Mouse (Mus musculus) hindbrain, embryonic 15.5 days (tissue): ENCODE data around the gene Adamts20. TPM values are rescaled to one million over a fixed set of nuclear protein-coding genes. Genes with fewer than 3 reads are reported as not detected.

Experiments
- ATAC-seq: fragments of 200-750 bp; cut with Nextera tagmentation; 2 replicates; pipeline ENCODE4 v1.8.0; 2017; ENCODE audit warnings: low read depth, moderate number of reproducible peaks, moderate TSS enrichment; ENCODE audit not compliant: low FRiP score
- H3K27ac ChIP-seq: fragments of 300-500 bp; sonication (generic); replicated peaks from 2 replicates; pipeline ENCODE4 v1.5.1; 2015; ENCODE audit warnings: mild to moderate bottlenecking, inconsistent platforms
- H3K27me3 ChIP-seq: fragments of 300-500 bp; sonication (generic); 2 replicates; pipeline ENCODE4 v1.6.1; 2015; ENCODE audit warnings: control low read depth, inconsistent platforms
- H3K36me3 ChIP-seq: fragments of 300-500 bp; sonication (generic); 2 replicates; pipeline ENCODE4 v1.6.1; 2015; ENCODE audit warnings: control low read depth, inconsistent platforms
- H3K4me1 ChIP-seq: fragments of 300-500 bp; sonication (generic); replicated peaks from 2 replicates; pipeline ENCODE4 v1.6.1; 2015; ENCODE audit warnings: control low read depth, inconsistent platforms
- H3K4me2 ChIP-seq: fragments of 300-500 bp; sonication (generic); 2 replicates; pipeline ENCODE4 v1.6.1; 2015; ENCODE audit warnings: moderate library complexity, mild to moderate bottlenecking, inconsistent platforms
- H3K4me3 ChIP-seq: fragments of 300-500 bp; sonication (generic); 2 replicates; pipeline ENCODE4 v1.5.1; 2015; ENCODE audit warnings: mild to moderate bottlenecking, inconsistent platforms
- H3K9ac ChIP-seq: fragments of 300-500 bp; sonication (generic); 2 replicates; pipeline ENCODE4 v1.6.1; 2015; ENCODE audit warnings: inconsistent platforms
- H3K9me3 ChIP-seq: fragments of 300-500 bp; sonication (generic); 2 replicates; pipeline ENCODE4 v1.6.1; 2016; ENCODE audit warnings: control low read depth, inconsistent platforms
- WGBS: fragments of 180-500 bp; shearing (Covaris S2); methylation state at CpG from one replicate; pipeline ENCODE4 v1.1.7; 2015; 5-methylcytosine and 5-hydroxymethylcytosine counted together
- polyA plus RNA-seq: library from polyadenylated mRNA; unstranded; fragments of >200 nt; fragmentation: Nextera tagmentation; extraction: Ambion mirVana; gene quantifications from 2 replicates; pipeline ENCODE4 v1.2.1, GENCODE M21; 2015

The Adamts20 gene
- polyA plus RNA-seq, 1 experiment from 2014 or later, result 4.4 TPM

DNA sequence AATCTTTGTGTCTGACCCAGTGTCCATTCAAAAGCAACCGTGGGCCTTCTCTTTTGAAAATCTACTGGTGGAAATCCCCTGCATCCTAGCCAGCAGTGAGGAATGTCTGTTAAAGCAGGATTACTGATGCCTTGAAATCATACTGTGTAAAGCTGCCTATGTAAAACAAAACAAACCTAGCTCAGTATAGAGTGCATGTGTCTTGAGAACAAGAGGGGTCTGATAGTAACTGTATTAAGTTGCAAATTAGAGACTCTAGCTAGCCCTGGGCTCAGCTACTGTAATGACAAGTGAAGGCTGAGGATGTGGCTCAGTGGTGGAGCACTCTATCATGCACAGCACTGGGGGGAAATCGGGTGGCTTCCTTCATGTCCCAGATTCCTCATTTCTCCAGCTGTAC lies 22.2 kb downstream of the Adamts20 start:
- WGBS, result 27% methylated on average over 2 of the region's 2 CpGs
- Histone ChIP-seq H3K9ac (no peak overlapping the region), H3K9me3 (no peaks in the 10 kb centered on the region), H3K36me3 (no peaks in the 10 kb centered on the region), H3K27ac (no peak overlapping the region), H3K4me1 (no peaks in the 10 kb centered on the region; the same call in 1 of the 2 replicates), H3K27me3 (no peaks in the 10 kb centered on the region), H3K4me2 (no peak overlapping the region), H3K4me3 (no peak overlapping the region)
- ATAC-seq, result no peak

DNA sequence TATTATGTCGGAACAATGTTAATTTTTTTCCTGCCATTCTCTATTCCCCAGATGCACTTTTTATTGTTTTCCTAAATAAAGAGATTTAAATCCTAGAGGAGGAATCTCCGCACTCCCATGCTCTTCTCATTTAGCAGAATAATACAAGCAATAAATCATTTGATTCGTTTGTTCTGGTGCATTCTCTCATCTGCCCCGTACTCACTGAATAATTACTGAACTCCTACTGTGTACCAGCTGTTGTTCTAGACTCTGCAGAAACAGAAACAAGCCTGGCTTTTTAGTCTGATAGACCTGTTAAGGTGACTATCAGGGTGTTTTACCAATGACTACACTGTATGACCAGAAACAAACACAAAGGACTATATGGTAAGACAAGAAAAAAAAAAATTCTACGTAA lies 29.7 kb downstream of the Adamts20 start:
- Histone ChIP-seq H3K27me3 (no peaks in the 10 kb centered on the region), H3K4me1 (no peaks in the 10 kb centered on the region), H3K4me2 (no peak overlapping the region), H3K9me3 (no peaks in the 10 kb centered on the region), H3K27ac (no peak overlapping the region), H3K4me3 (no peak overlapping the region), H3K36me3 (no peaks in the 10 kb centered on the region), H3K9ac (no peak overlapping the region)
- 43% methylated on average over 5 of the region's 5 CpGs for whole genome bisulfite sequencing
- peak; percentile 45; the same call in 1 of the 2 replicates for ATAC-seq

DNA sequence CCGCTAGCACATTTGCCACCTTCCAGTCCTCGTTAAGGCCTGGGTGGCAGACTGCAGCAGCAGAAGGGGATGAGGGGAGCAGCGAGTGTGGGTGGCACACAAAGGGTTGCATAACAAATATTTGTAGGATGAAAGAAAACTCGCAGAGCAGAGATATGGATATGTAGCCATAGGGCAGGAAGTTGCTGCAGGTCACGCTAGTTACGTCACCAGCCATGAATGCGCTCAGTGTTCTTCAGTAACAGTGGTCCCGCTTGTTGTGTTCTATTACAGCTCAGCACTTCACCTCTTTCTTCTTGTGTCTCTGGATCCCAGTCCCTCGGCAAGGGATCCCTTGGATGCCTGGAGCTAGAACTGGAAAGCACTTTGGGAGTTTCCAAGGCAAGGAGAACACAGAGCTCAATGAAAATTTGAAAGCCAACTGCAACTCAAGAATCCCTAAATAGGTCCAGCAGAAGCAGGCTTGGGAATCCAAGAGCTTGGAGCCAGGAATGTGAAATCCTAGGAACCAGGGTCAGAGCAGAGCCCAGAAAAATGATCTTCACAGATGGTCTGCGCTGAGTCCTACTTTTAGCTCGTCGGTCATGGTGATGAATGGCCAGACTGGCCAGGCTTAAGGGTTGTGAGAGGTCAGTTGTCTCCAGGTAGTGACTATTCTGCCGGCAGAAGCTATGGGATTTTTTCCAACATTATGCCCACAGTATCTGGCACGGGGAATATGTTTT lies 34.4 kb downstream of the Adamts20 start:
- no peaks in the 10 kb centered on the region for H3K36me3 ChIP-seq
- 78% methylated on average over 14 of the region's 14 CpGs for WGBS
- no peak overlapping the region for H3K4me2 ChIP-seq
- H3K4me3 ChIP-seq, result no peak overlapping the region
- no peak for ATAC-seq
- no peaks in the 10 kb centered on the region for H3K27me3 ChIP-seq
- H3K9me3 ChIP-seq, result no peaks in the 10 kb centered on the region
- H3K4me1 ChIP-seq, result no peaks in the 10 kb centered on the region
- H3K27ac ChIP-seq, result no peak overlapping the region
- no peak overlapping the region for H3K9ac ChIP-seq

DNA sequence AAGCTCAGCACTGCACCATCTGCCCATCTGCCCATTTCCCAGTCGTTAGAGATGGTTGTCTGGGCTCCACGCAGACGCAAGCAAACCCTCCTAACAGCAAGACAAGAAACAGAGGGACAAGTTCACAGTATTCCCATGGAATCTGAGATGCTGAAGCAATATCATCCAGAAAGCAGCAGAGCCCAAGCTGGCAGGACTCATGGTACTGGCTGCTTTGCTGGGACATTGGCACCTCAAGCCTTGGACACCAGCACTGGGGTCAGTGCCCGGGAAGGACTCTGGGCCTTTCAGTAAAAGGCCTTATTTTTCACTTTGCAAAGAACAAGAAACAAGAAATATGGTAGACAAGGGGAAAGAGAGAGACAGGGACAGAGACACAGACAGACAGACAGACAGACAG lies 36.5 kb downstream of the Adamts20 start:
- 90% methylated on average over 4 of the region's 4 CpGs for WGBS
- Histone ChIP-seq H3K36me3 (no peaks in the 10 kb centered on the region), H3K9me3 (no peaks in the 10 kb centered on the region), H3K4me2 (no peak overlapping the region), H3K4me3 (no peak overlapping the region), H3K27ac (no peak overlapping the region), H3K27me3 (no peaks in the 10 kb centered on the region), H3K9ac (no peak overlapping the region), H3K4me1 (no peaks in the 10 kb centered on the region)
- ATAC-seq, result no peak

DNA sequence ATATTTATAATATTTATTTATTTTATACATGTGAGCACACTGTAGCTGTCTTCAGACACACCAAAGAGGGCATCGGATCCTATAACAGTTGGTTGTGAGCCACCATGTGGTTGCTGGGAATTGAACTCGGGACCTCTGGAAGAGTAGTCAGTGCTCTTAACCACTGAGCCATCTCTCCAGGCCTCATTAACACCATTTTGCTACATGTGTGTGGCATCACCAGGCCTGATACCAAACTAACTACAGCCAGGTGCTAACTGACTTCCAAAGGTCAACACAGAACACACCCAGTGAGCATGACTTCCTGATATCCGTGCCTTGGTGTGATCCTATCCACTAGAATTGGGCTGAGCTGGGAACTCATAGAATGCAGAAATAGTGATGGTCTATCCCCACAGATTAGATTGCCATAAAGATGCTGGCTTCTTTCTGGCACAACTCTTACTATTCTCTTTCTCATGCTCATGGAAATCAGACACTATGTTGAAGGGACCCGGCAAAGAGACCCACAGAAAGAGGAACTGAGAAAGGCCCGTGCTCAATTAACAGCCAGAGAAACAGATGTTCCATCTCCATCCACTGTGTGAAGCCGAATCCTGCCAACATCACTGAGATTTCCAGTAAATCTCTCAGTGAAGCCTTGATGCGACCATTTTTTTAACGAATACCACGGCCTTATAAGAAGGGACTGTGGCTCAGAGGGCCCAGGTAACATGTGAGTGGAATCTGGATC lies 37.6 kb downstream of the Adamts20 start:
- no peak for ATAC-seq

DNA sequence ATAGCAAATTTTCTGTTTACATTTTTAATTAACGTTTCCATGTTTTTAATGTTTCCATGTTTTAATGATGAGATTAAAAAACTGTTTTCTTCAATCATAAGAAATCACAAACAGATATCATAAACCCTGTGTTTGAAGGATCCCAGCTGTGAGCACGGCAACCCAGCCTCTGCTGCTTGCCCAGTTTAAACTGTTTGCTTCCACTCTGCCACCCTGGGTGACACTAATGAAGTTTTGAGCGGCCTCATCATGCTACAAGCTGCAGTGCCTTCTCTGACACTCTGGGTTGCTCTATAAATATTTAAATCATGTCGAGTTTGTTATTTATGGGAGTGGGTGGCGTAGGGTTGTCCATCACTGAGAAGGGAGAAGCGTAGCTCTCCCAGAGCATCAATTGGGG lies 44.7 kb downstream of the Adamts20 start:
- 42% methylated on average over 6 of the region's 6 CpGs for WGBS
- Histone ChIP-seq H3K9me3 (no peaks in the 10 kb centered on the region), H3K27ac (no peak overlapping the region), H3K36me3 (no peaks in the 10 kb centered on the region), H3K9ac (no peak overlapping the region), H3K27me3 (no peaks in the 10 kb centered on the region), H3K4me3 (no peak overlapping the region), H3K4me1 (peaks cover 9% of the 10 kb centered on the region), H3K4me2 (no peak overlapping the region)
- ATAC-seq, result no peak

More for the DNA sequence above, 37.6 kb downstream of the Adamts20 start:
- no peak overlapping the region for H3K4me2 ChIP-seq
- 88% methylated on average over 9 of the region's 9 CpGs for WGBS
- no peaks in the 10 kb centered on the region for H3K36me3 ChIP-seq
- no peak overlapping the region for H3K27ac ChIP-seq
- no peak overlapping the region for H3K4me3 ChIP-seq
- no peaks in the 10 kb centered on the region for H3K27me3 ChIP-seq
- H3K9ac ChIP-seq, result no peak overlapping the region
- no peaks in the 10 kb centered on the region for H3K4me1 ChIP-seq
- H3K9me3 ChIP-seq, result no peaks in the 10 kb centered on the region

DNA sequence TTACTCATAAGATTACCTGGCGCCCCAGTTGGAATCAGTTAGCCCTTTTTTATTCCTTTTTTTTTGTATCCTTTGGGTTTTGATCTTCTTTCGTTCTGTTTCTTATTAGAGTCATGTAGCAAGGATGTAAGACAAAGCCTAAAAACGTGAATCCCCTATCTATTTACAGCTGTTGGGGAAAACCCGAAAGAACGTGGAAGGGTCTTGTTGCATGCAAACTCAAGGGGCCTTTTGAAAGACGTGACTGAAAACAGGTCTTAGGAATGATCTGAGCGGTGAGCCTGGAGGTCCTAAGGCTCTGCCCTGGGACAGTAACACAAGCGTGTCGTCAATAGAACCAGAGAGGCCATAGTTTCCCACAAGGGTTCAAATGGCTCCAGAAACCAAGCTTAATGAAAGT lies 46.1 kb downstream of the Adamts20 start:
- H3K9me3 ChIP-seq, result no peaks in the 10 kb centered on the region
- no peaks in the 10 kb centered on the region for H3K36me3 ChIP-seq

DNA sequence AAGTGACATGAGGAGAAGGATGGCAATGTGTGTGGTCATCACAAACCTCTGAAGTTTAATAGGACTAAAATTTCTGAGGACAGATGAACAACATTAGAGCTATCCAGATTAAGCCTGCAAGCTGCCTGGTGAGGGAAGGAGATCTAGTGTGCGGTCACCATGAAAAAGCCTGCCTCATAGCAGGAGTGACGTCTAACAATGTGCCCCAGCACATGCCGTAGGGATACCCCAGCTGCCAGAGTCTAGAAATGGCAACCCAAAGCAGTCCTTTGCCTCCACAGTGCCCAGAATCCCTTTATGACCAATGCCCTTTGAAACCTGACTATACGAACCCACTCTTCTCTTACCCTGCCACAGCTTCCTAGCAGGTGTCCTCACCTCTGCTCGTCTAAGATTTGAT lies 46.8 kb downstream of the Adamts20 start:
- no peak overlapping the region for H3K9ac ChIP-seq
- WGBS, result 89% methylated on average over 5 of the region's 5 CpGs
- no peaks in the 10 kb centered on the region for H3K36me3 ChIP-seq
- no peaks in the 10 kb centered on the region for H3K27me3 ChIP-seq
- H3K9me3 ChIP-seq, result no peaks in the 10 kb centered on the region
- no peak for ATAC-seq
- no peak overlapping the region for H3K27ac ChIP-seq
- H3K4me2 ChIP-seq, result no peak overlapping the region
- peaks cover 9% of the 10 kb centered on the region for H3K4me1 ChIP-seq
- H3K4me3 ChIP-seq, result no peak overlapping the region

More for the DNA sequence above, 46.1 kb downstream of the Adamts20 start:
- Histone ChIP-seq H3K27ac (no peak overlapping the region), H3K4me2 (no peak overlapping the region), H3K4me1 (peaks cover 9% of the 10 kb centered on the region), H3K27me3 (no peaks in the 10 kb centered on the region), H3K4me3 (no peak overlapping the region), H3K9ac (no peak overlapping the region)
- ATAC-seq, result no peak
- 93% methylated on average over 9 of the region's 9 CpGs for WGBS

DNA sequence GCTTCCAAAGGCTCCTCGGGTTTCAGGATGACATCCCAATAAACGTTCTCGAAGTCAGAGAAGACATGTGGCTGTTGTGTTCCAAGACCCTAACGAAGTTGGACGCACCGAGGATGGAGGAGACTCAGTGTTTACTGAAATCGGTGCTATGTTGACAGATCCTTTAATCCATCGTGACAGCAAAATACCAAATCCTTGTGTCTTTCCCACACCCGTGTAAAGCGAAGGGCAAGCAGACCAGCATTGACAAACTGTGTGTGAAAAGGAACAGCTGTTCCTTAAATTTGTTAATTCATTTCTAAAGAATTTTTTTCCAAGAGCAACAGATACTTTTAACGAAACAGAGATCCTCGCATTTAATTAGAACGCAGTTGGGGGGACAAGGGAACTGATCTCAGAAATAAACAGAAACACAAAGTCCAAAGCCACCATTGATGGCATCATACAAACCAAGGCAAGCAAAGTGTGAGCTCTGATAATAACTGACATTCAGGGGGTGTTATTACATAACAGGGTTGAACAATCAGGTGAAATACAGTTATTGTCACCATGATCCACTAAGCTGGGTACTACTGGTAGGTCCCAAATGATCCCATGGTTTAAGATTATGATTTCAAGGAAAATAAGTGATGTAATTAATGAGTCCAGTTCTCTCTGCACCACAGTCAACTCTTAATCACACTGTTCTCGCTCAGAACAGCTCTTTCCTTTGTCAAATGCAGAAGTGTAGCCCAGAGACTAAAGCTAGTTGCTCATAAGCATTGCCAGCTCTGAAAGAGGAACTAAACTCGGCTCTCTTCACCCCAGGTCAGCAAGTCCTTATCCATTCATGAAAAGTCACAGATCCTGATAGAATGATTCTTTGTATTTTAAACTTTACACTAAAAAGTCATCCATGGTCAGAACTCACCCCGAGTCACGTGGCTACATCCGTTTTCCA lies 47.7 kb downstream of the Adamts20 start:
- 82% methylated on average over 18 of the region's 18 CpGs for WGBS
- Histone ChIP-seq H3K9me3 (no peaks in the 10 kb centered on the region), H3K27me3 (no peaks in the 10 kb centered on the region), H3K9ac (no peak overlapping the region), H3K4me1 (peaks cover 9% of the 10 kb centered on the region), H3K36me3 (no peaks in the 10 kb centered on the region), H3K4me2 (no peak overlapping the region), H3K4me3 (no peak overlapping the region), H3K27ac (no peak overlapping the region)
- no peak for ATAC-seq

DNA sequence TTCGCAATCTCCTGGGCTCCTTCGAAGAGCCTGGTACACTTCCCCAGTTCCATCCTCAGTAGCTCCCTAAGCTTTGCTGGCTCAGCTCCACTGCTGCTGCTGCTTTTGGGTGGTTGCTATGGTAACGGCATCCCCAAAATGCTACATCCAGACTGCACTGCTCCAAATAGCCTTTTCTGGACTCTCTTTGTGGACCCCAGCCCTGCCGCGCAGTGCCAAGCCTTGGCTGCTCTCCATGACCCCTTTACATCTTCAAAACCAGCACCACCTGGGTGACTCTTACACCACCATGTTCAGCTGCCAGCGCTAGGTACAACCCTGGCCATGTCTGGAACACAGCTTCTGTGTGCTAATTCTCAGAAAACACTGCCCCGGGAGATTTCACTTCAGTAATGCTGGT lies 55.4 kb downstream of the Adamts20 start:
- Histone ChIP-seq H3K36me3 (no peaks in the 10 kb centered on the region), H3K4me2 (no peak overlapping the region), H3K4me1 (peaks cover 10% of the 10 kb centered on the region), H3K9me3 (no peaks in the 10 kb centered on the region), H3K9ac (no peak overlapping the region), H3K27me3 (no peaks in the 10 kb centered on the region), H3K27ac (peak overlapping the region; percentile 45; the same call in 1 of the 2 replicates), H3K4me3 (no peak overlapping the region)
- WGBS, result 45% methylated on average over 7 of the region's 7 CpGs
- ATAC-seq, result peak; percentile 76

DNA sequence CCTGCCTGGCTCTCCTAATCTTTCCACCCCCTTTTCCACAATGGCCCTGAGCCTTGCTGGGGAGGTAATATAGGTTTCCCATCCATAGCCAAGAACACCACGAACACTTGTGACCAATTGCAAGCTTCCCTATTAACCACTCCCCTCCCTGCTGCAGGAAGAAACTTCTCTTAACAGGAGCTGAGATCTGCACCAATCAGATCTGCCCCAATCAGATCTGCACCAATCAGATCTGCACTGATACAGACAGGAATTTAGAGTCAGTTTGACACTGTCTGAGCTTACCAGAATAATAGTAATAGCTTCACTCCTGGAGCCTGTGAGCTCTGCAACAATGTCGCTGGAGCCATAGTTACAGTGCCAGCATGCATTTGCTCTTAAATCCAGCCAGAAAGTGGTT lies 58.9 kb downstream of the Adamts20 start:
- H3K9ac ChIP-seq, result no peak overlapping the region
- H3K27ac ChIP-seq, result no peak overlapping the region
- 0 out of 2 replicates have a peak overlapping the region, but pooled peaks have one; percentile 1 for H3K4me2 ChIP-seq
- H3K27me3 ChIP-seq, result 0 out of 2 replicates have a peak, but pooled peaks cover 3% of the 10 kb centered on the region
- no peaks in the 10 kb centered on the region for H3K36me3 ChIP-seq
- H3K4me3 ChIP-seq, result no peak overlapping the region
- 22% methylated on average over 2 of the region's 2 CpGs for WGBS
- H3K9me3 ChIP-seq, result no peaks in the 10 kb centered on the region
- H3K4me1 ChIP-seq, result peaks cover 21% of the 10 kb centered on the region
- ATAC-seq, result no peak
